Mouse (Mus musculus): Measurements from ENCODE around the gene Mrps36. TPM values are rescaled to one million over a fixed set of nuclear protein-coding genes. Genes with fewer than 3 reads are reported as not detected.

Gene Mrps36
- polyA plus RNA-seq, 1 experiment from 2014 or later: 122 TPM

DNA sequence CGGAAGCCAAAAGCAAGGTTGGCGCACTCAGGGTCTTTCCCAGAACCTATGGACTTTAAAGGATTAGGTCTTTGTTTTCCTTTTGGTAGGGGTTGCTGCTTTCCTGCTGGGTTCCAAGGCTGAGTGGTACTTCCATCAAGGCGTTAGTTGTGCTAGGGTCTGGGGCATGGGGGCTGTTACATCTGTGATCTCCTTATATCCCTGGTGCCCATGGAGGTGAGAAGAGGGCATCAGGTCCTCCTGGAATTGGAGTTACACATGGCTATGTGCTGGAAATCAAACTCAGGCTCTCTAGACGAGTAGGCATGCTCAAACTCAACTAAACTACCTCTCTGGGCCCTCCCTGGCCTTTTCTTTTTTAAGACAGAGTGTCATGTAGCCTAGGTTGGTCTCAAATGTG lies 9.7 kb upstream of the Mrps36 start:
- Histone ChIP-seq H3K4me2 (replicated peaks; ENCODE audit: low read depth, low read length) (no peak overlapping the region), H3K27ac (ENCODE audit: low read length) (no peak overlapping the region), H3K4me1 (ENCODE audit: insufficient read depth, low read depth, low read length) (no peaks in the 10 kb centered on the region), H3K27me3 (replicated peaks; ENCODE audit: insufficient read depth, low read length) (no peaks in the 10 kb centered on the region), H3K36me3 (ENCODE audit: insufficient read depth, low read length) (no peaks in the 10 kb centered on the region), H3K4me3 (ENCODE audit: low read depth, low read length) (no peak overlapping the region), H3K9ac (replicated peaks; ENCODE audit: low read depth) (no peak overlapping the region), H3K9me3 (ENCODE audit: low read length) (no peaks in the 10 kb centered on the region)
- WGBS: 64% methylated on average over 4 of the region's 4 CpGs
- TF ChIP-seq CTCF (IDR thresholded peaks at IDR 0.05): no peak
- no peak for TF ChIP-seq EP300 (IDR thresholded peaks at IDR 0.05)
- DNase-seq (ENCODE audit: low spot score) (no peak), ATAC-seq (no peak)

DNA sequence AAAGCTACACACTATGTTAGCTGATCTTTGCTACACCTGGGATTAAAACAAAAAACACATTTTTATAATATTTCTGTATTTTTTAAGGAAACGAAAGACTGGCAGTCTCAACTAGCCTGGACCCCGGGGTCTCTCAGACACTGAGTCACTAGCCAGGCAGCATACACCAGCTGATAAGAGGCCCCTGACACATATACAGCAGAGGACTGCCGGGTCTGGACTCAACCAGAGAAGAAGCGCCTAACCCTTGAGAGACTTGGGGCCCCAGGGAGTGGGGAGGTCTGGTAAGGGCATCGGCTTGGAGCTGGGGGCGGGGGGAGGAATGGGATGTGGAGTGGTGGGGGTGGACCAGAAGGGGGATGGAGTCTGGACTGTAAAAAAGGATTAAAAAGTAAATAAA lies 8.6 kb upstream of the Mrps36 start:
- ATAC-seq: no peak
- H3K4me3 ChIP-seq (ENCODE audit: low read depth, low read length): no peak overlapping the region
- TF ChIP-seq CTCF (IDR thresholded peaks at IDR 0.05) (no peak), EP300 (IDR thresholded peaks at IDR 0.05) (no peak)
- WGBS: 80% methylated on average over 6 of the region's 6 CpGs
- no peak for DNase-seq (ENCODE audit: low spot score)
- H3K27ac ChIP-seq (ENCODE audit: low read length): no peak overlapping the region
- H3K4me2 ChIP-seq (replicated peaks; ENCODE audit: low read depth, low read length): no peak overlapping the region
- no peak overlapping the region for H3K9ac ChIP-seq (replicated peaks; ENCODE audit: low read depth)
- H3K27me3 ChIP-seq (replicated peaks; ENCODE audit: insufficient read depth, low read length): no peaks in the 10 kb centered on the region
- no peaks in the 10 kb centered on the region for H3K9me3 ChIP-seq (ENCODE audit: low read length)
- H3K36me3 ChIP-seq (ENCODE audit: insufficient read depth, low read length): no peaks in the 10 kb centered on the region
- H3K4me1 ChIP-seq (ENCODE audit: insufficient read depth, low read depth, low read length): no peaks in the 10 kb centered on the region

DNA sequence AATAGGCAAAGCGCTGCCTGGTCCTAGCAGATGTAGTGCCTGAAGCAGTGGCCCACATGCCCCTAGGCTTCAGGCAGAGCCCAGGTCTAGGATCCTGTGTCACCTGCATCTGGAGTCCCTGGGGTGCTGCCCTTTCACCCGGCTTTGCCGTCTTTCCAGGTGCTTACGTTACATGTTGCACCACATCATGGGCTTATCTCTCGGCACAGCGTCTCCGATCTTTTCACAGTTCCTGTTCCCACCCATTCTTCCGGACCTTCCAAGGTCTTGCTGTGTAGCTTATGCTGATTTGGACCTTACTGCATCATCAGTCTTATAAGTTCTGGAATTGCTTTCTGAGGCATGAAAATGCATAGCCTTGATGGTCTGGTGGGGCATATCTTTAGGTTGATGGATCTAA lies 8.1 kb upstream of the Mrps36 start:
- Histone ChIP-seq H3K36me3 (ENCODE audit: insufficient read depth, low read length) (no peaks in the 10 kb centered on the region), H3K4me1 (ENCODE audit: insufficient read depth, low read depth, low read length) (no peaks in the 10 kb centered on the region), H3K27me3 (replicated peaks; ENCODE audit: insufficient read depth, low read length) (no peaks in the 10 kb centered on the region), H3K27ac (ENCODE audit: low read length) (no peak overlapping the region), H3K9me3 (ENCODE audit: low read length) (no peaks in the 10 kb centered on the region), H3K4me2 (replicated peaks; ENCODE audit: low read depth, low read length) (no peak overlapping the region), H3K9ac (replicated peaks; ENCODE audit: low read depth) (no peak overlapping the region), H3K4me3 (ENCODE audit: low read depth, low read length) (no peak overlapping the region)
- TF ChIP-seq CTCF (IDR thresholded peaks at IDR 0.05): no peak
- TF ChIP-seq EP300 (IDR thresholded peaks at IDR 0.05): no peak
- no peak for ATAC-seq
- 72% methylated on average over 8 of the region's 8 CpGs for WGBS
- no peak for DNase-seq (ENCODE audit: low spot score)

DNA sequence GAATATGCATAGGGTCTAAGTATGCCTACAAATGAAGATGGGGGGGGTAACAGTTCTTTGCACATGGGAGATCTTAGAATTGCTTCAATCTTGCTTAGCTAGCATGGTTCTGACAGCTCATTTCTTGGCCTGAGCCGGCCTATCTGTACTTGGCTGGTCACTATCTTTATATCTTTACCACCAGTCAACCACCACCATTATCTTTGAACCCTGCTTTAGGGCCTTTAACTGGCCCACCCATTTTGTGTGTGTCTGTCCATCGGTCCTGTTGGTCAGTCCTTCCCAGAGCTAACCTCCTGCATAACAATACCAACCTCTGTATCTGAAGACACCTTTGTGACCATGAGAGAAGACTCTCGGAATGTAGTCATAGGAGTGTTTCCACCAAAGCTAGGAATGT lies 6.9 kb upstream of the Mrps36 start:
- Histone ChIP-seq H3K27ac (ENCODE audit: low read length) (no peak overlapping the region), H3K9ac (replicated peaks; ENCODE audit: low read depth) (no peak overlapping the region), H3K4me3 (ENCODE audit: low read depth, low read length) (no peak overlapping the region), H3K36me3 (ENCODE audit: insufficient read depth, low read length) (no peaks in the 10 kb centered on the region), H3K4me2 (replicated peaks; ENCODE audit: low read depth, low read length) (no peak overlapping the region), H3K4me1 (ENCODE audit: insufficient read depth, low read depth, low read length) (no peaks in the 10 kb centered on the region), H3K27me3 (replicated peaks; ENCODE audit: insufficient read depth, low read length) (no peaks in the 10 kb centered on the region), H3K9me3 (ENCODE audit: low read length) (no peaks in the 10 kb centered on the region)
- WGBS: 76% methylated on average over 3 of the region's 3 CpGs
- ATAC-seq (no peak), DNase-seq (ENCODE audit: low spot score) (no peak)
- no peak for TF ChIP-seq CTCF (IDR thresholded peaks at IDR 0.05)
- TF ChIP-seq EP300 (IDR thresholded peaks at IDR 0.05): no peak

DNA sequence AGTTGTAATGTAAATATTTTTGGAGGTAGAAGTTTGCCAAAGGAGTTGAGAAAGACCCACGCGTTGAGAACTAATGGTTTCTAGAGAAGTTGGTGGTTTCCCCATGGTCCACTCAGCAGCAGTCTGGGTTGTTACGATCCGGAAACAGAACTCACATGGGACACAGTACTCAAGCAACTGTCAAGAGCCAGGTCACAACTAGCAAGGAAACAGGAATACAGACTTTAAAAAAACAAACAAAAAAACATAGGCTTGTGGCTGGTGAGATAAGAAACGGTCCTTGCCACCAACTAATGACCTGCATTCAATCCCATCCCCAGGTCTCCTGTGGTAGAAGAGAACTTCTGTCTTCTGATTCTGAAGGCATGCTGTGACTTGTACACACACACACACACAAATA lies 6.3 kb upstream of the Mrps36 start:
- no peak for TF ChIP-seq EP300 (IDR thresholded peaks at IDR 0.05)
- TF ChIP-seq CTCF (IDR thresholded peaks at IDR 0.05): no peak
- Histone ChIP-seq H3K27me3 (replicated peaks; ENCODE audit: insufficient read depth, low read length) (no peaks in the 10 kb centered on the region), H3K9ac (replicated peaks; ENCODE audit: low read depth) (no peak overlapping the region), H3K4me2 (replicated peaks; ENCODE audit: low read depth, low read length) (no peak overlapping the region), H3K4me1 (ENCODE audit: insufficient read depth, low read depth, low read length) (no peaks in the 10 kb centered on the region), H3K9me3 (ENCODE audit: low read length) (no peaks in the 10 kb centered on the region), H3K36me3 (ENCODE audit: insufficient read depth, low read length) (no peaks in the 10 kb centered on the region), H3K4me3 (ENCODE audit: low read depth, low read length) (no peak overlapping the region), H3K27ac (ENCODE audit: low read length) (no peak overlapping the region)
- 54% methylated on average over 5 of the region's 5 CpGs for WGBS
- no peak for ATAC-seq
- no peak for DNase-seq (ENCODE audit: low spot score)

DNA sequence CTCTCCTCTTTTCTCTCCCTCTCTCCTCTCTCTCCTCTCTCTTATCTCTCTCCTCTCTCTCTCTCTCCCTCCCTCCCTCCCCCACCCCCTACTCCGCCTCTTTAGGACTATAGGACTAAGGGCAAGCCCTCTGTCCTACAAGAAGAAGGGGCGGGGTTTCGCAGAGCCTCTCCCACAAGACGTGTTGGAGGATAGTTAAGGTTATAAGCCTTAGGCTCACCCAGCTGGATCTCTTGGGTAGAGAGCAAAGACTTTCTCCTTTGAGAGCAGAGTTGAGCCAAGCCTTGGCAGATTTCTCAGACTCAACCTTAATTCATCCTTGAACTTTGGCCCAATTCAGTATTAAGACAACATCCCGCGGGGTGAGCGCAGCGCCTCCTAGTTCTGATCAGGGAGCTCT lies 4.2 kb upstream of the Mrps36 start:
- WGBS: 57% methylated on average over 8 of the region's 8 CpGs
- no peak for ATAC-seq
- DNase-seq (ENCODE audit: low spot score): no peak
- Histone ChIP-seq H3K27me3 (replicated peaks; ENCODE audit: insufficient read depth, low read length) (no peaks in the 10 kb centered on the region), H3K36me3 (ENCODE audit: insufficient read depth, low read length) (no peaks in the 10 kb centered on the region), H3K4me2 (replicated peaks; ENCODE audit: low read depth, low read length) (no peak overlapping the region), H3K27ac (ENCODE audit: low read length) (no peak overlapping the region), H3K9ac (replicated peaks; ENCODE audit: low read depth) (no peak overlapping the region), H3K9me3 (ENCODE audit: low read length) (no peaks in the 10 kb centered on the region), H3K4me1 (ENCODE audit: insufficient read depth, low read depth, low read length) (no peaks in the 10 kb centered on the region), H3K4me3 (ENCODE audit: low read depth, low read length) (no peak overlapping the region)
- TF ChIP-seq CTCF (IDR thresholded peaks at IDR 0.05) (no peak), EP300 (IDR thresholded peaks at IDR 0.05) (no peak)

DNA sequence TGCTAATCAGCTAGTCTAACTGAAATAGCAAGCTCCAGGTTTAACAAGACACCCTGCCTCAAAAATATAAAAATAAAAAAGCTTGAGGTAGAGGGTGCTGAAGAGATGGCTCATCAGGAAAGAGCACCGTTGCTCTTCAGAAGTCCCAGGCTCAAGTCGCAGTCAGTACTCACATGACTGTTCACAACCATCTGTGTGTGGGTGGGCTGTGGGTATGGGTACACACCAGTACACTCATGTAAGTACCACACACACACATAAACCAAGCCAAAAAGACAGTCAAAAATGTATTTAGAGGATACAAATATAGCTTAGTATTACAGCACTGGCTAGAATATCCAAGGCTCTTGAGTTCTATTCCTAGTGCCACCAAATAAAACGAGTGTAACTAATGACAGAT lies 1.6 kb upstream of the Mrps36 start:
- Histone ChIP-seq H3K4me3 (ENCODE audit: low read depth, low read length) (no peak overlapping the region), H3K27me3 (replicated peaks; ENCODE audit: insufficient read depth, low read length) (no peaks in the 10 kb centered on the region), H3K36me3 (ENCODE audit: insufficient read depth, low read length) (no peaks in the 10 kb centered on the region), H3K9me3 (ENCODE audit: low read length) (no peaks in the 10 kb centered on the region), H3K9ac (replicated peaks; ENCODE audit: low read depth) (no peak overlapping the region), H3K27ac (ENCODE audit: low read length) (no peak overlapping the region), H3K4me1 (ENCODE audit: insufficient read depth, low read depth, low read length) (no peaks in the 10 kb centered on the region), H3K4me2 (replicated peaks; ENCODE audit: low read depth, low read length) (no peak overlapping the region)
- TF ChIP-seq CTCF (IDR thresholded peaks at IDR 0.05) (no peak), EP300 (IDR thresholded peaks at IDR 0.05) (no peak)
- ATAC-seq (no peak), DNase-seq (ENCODE audit: low spot score) (no peak)
- 77% methylated on average over 3 of the region's 3 CpGs for WGBS
